Mouse (Mus musculus) stomach, embryonic 14.5 days (tissue): ENCODE data around the gene Slc10a6. TPM values are rescaled to one million over a fixed set of nuclear protein-coding genes. Genes with fewer than 3 reads are reported as not detected.
A peak's percentile ranks its signal among the peaks of the same experiment; 100 is the strongest.

Experiments
- ATAC-seq: fragments of 200-750 bp; cut with Nextera tagmentation; 2 replicates; pipeline ENCODE4 v1.8.0; 2017; ENCODE audit warnings: low read depth, moderate TSS enrichment; ENCODE audit not compliant: insufficient number of reproducible peaks, insufficient read depth, low FRiP score
- H3K27ac ChIP-seq: fragments of 300-500 bp; sonication (generic); 2 replicates; pipeline ENCODE4 v1.5.1; 2014; ENCODE audit warnings: mild to moderate bottlenecking, low read length, moderate library complexity, mixed read lengths
- H3K27me3 ChIP-seq: fragments of 300-500 bp; sonication (generic); 2 replicates; pipeline ENCODE4 v1.6.1; 2014; ENCODE audit warnings: low read length, control low read depth, mixed read lengths; ENCODE audit not compliant: control insufficient read depth, insufficient read depth
- H3K36me3 ChIP-seq: fragments of 300-500 bp; sonication (generic); 2 replicates; pipeline ENCODE4 v1.6.1; 2014; ENCODE audit warnings: mild to moderate bottlenecking, control low read depth, low read length, moderate library complexity, mixed read lengths; ENCODE audit not compliant: control insufficient read depth, insufficient read depth
- H3K4me1 ChIP-seq: fragments of 300-500 bp; sonication (generic); 2 replicates; pipeline ENCODE4 v1.6.1; 2014; ENCODE audit warnings: low read length, control low read depth, mixed read lengths; ENCODE audit not compliant: control insufficient read depth, insufficient read depth
- H3K4me2 ChIP-seq: fragments of 300-500 bp; sonication (generic); replicated peaks from 2 replicates; pipeline ENCODE4 v1.6.1; 2014; ENCODE audit warnings: low read depth, low read length, control low read depth
- H3K4me3 ChIP-seq: fragments of 300-500 bp; sonication (generic); 2 replicates; pipeline ENCODE4 v1.5.1; 2014; ENCODE audit warnings: low read depth, low read length, control low read depth
- H3K9ac ChIP-seq: fragments of 300-500 bp; sonication (generic); replicated peaks from 2 replicates; pipeline ENCODE4 v1.6.1; 2014; ENCODE audit warnings: low read depth, mild to moderate bottlenecking, control low read depth, low read length, moderate library complexity, mixed read lengths
- H3K9me3 ChIP-seq: fragments of 300-500 bp; sonication (generic); 2 replicates; pipeline ENCODE4 v1.6.1; 2016; ENCODE audit warnings: low read depth, low read length, control low read depth; ENCODE audit not compliant: control insufficient read depth
- WGBS: fragments of 180-500 bp; shearing (Covaris S2); extraction: QIAGEN DNeasy Blood & Tissue Kit; methylation state at CpG from one replicate; pipeline ENCODE4 v1.1.7; 2014; 5-methylcytosine and 5-hydroxymethylcytosine counted together
- polyA plus RNA-seq: library from polyadenylated mRNA; unstranded; fragments of >200 nt; fragmentation: Nextera tagmentation; extraction: Ambion mirVana; gene quantifications from 2 replicates; pipeline ENCODE4 v1.2.1, GENCODE M21; 2014

Gene Slc10a6
- polyA plus RNA-seq, 1 experiment from 2014 or later: 0.49 TPM

GRCm38 (mm10) chr5:103664932-103665331 is 35.7 kb upstream of the Slc10a6 start:
- Histone ChIP-seq H3K27me3 (no peaks in the 10 kb centered on the region), H3K27ac (no peak overlapping the region), H3K4me2 (no peak overlapping the region), H3K36me3 (no peaks in the 10 kb centered on the region), H3K9ac (no peak overlapping the region), H3K9me3 (no peaks in the 10 kb centered on the region), H3K4me3 (no peak overlapping the region), H3K4me1 (no peaks in the 10 kb centered on the region)
- no peak for ATAC-seq
- 74% methylated on average over 9 of the region's 9 CpGs for WGBS

DNA sequence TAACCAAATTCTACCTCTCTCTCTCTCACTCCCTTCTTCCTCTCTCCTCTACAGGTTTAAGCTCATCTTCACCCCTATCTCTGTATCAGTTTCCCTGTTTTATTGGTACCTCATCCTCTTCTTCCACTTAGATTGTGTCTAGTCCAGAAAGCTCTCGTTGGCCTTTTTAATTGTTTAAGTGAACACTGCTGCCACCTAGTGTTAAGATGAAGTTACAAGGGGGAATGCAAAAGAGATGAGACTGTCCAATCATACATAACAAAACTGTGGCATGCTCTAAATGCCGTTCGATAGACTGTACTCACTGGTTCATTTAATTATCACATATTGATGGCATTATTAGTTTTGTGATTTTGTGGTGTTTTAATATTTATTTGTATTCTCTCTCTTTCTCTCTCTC is 30.4 kb upstream of the Slc10a6 start:
- Histone ChIP-seq H3K36me3 (no peaks in the 10 kb centered on the region), H3K9ac (no peak overlapping the region), H3K9me3 (no peaks in the 10 kb centered on the region), H3K4me1 (no peaks in the 10 kb centered on the region), H3K27me3 (no peaks in the 10 kb centered on the region), H3K4me3 (no peak overlapping the region), H3K4me2 (no peak overlapping the region), H3K27ac (no peak overlapping the region)
- WGBS: 29% methylated on average over 3 of the region's 3 CpGs
- ATAC-seq: no peak

DNA sequence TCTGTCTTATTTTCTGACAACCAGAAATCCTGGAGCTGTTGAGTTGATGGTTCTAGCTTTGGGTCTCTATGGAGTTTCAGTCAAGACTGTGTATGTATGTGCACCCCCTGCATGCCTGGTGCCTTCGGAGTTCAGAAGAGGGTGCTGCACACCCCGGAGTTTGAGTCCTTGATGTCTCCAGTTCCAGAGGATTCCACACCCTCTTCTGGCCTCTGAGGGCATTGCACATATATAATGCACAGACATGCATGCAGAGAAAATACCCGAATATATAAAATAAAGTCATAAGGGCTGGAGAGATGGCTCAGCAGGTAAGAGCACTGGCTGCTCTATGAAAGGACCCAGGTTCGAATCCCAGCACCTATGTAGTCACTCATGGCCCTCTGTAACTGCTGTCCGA is 29.7 kb upstream of the Slc10a6 start:
- no peak overlapping the region for H3K9ac ChIP-seq
- no peak for ATAC-seq
- H3K9me3 ChIP-seq: no peaks in the 10 kb centered on the region
- no peak overlapping the region for H3K4me3 ChIP-seq
- H3K27ac ChIP-seq: no peak overlapping the region
- H3K4me1 ChIP-seq: no peaks in the 10 kb centered on the region
- H3K4me2 ChIP-seq: no peak overlapping the region
- WGBS: 62% methylated on average over 5 of the region's 5 CpGs
- H3K27me3 ChIP-seq: no peaks in the 10 kb centered on the region
- H3K36me3 ChIP-seq: no peaks in the 10 kb centered on the region

GRCm38 (mm10) chr5:103655346-103656118 is 26.3 kb upstream of the Slc10a6 start, which contains the start of gene 1700016H13Rik:
Gene 1700016H13Rik (minus strand): TSS chr5:103656010.
- no peaks in the 10 kb centered on the region for H3K36me3 ChIP-seq
- no peaks in the 10 kb centered on the region for H3K9me3 ChIP-seq
- peak within 1 kb of the TSS; percentile 98 for H3K4me2 ChIP-seq
- peak within 1 kb of the TSS; percentile 48 for H3K4me3 ChIP-seq
- peak within 1 kb of the TSS; percentile 40; the same call in 1 of the 2 replicates for H3K9ac ChIP-seq
- H3K4me1 ChIP-seq: no peaks in the 10 kb centered on the region
- H3K27me3 ChIP-seq: no peaks in the 10 kb centered on the region
- WGBS: 2% methylated on average over 49 of the region's 56 CpGs
- peak within 1 kb of the TSS; percentile 39 for H3K27ac ChIP-seq
- ATAC-seq: peak; percentile 89

GRCm38 (mm10) chr5:103654780-103655179 is 25.6 kb upstream of the Slc10a6 start:
- H3K36me3 ChIP-seq: no peaks in the 10 kb centered on the region
- no peaks in the 10 kb centered on the region for H3K27me3 ChIP-seq
- H3K4me3 ChIP-seq: no peak overlapping the region
- 58% methylated on average over 4 of the region's 4 CpGs for WGBS
- no peak overlapping the region for H3K27ac ChIP-seq
- no peaks in the 10 kb centered on the region for H3K9me3 ChIP-seq
- peak overlapping the region; percentile 98 for H3K4me2 ChIP-seq
- H3K4me1 ChIP-seq: no peaks in the 10 kb centered on the region
- no peak overlapping the region for H3K9ac ChIP-seq
- ATAC-seq: no peak

DNA sequence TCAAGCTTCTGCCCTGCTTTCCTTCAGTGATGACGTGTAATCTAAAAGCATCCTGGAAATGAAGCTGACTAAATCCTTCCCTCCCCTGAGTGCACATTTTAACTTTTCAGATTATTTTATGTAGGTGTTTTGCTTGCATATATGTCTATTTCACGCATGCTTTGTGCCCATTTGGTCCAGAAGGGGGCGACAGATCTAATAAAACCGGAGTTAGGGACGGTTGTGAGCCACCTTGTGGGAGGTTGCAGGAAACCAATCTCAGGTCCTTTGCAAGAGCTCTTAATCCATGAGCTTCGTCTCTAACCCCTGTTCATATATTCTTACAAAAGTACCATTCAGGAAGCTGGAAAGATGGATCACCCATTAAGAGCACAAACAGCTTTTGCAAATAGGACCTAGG is 25.0 kb upstream of the Slc10a6 start:
- no peaks in the 10 kb centered on the region for H3K36me3 ChIP-seq
- H3K27ac ChIP-seq: no peak overlapping the region
- H3K4me1 ChIP-seq: no peaks in the 10 kb centered on the region
- no peak overlapping the region for H3K9ac ChIP-seq
- no peak overlapping the region for H3K4me3 ChIP-seq
- no peaks in the 10 kb centered on the region for H3K27me3 ChIP-seq
- 30% methylated on average over 6 of the region's 6 CpGs for WGBS
- ATAC-seq: no peak
- H3K9me3 ChIP-seq: no peaks in the 10 kb centered on the region
- no peak overlapping the region for H3K4me2 ChIP-seq

- H3K27me3 ChIP-seq: no peaks in the 10 kb centered on the region
- H3K9ac ChIP-seq: no peak overlapping the region
- no peaks in the 10 kb centered on the region for H3K9me3 ChIP-seq
- no peaks in the 10 kb centered on the region for H3K4me1 ChIP-seq
- ATAC-seq: no peak
- H3K4me3 ChIP-seq: no peak overlapping the region
- no peaks in the 10 kb centered on the region for H3K36me3 ChIP-seq
- no peak overlapping the region for H3K27ac ChIP-seq
- no peak overlapping the region for H3K4me2 ChIP-seq
- WGBS: 89% methylated on average over 3 of the region's 3 CpGs
Observed at GRCm38 (mm10) chr5:103647320-103647719, 18.1 kb upstream of the Slc10a6 start.

- no peak for ATAC-seq
- H3K27me3 ChIP-seq: no peaks in the 10 kb centered on the region
- no peaks in the 10 kb centered on the region for H3K4me1 ChIP-seq
- WGBS: 97% methylated on average over 1 of the region's 1 CpGs
- H3K9ac ChIP-seq: no peak overlapping the region
- no peaks in the 10 kb centered on the region for H3K9me3 ChIP-seq
- no peak overlapping the region for H3K4me2 ChIP-seq
- H3K27ac ChIP-seq: no peak overlapping the region
- H3K36me3 ChIP-seq: no peaks in the 10 kb centered on the region
- no peak overlapping the region for H3K4me3 ChIP-seq
Observed at GRCm38 (mm10) chr5:103644167-103644566, 15.0 kb upstream of the Slc10a6 start.

DNA sequence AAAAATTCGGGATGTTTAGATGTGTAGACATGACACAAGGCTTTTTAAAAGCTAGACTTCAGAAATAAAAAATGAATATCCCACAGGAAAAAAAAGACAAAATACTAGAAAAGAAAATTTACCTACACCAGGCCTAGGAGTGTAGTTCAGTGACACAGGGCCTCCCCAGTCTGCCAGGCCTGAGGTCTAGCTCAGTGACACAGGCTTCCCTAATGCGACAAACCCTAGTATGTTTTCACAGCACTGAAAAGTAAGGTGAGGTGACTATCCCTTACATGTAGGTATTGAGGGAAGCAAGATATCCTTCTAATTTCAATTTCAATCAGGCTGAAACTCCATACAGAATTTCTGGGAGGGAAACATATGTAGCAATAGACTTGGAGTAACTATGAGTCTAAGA is 8.0 kb upstream of the Slc10a6 start:
- H3K27ac ChIP-seq: no peak overlapping the region
- no peaks in the 10 kb centered on the region for H3K9me3 ChIP-seq
- no peak for ATAC-seq
- H3K9ac ChIP-seq: no peak overlapping the region
- H3K36me3 ChIP-seq: no peaks in the 10 kb centered on the region
- H3K27me3 ChIP-seq: no peaks in the 10 kb centered on the region
- H3K4me3 ChIP-seq: no peak overlapping the region
- no peaks in the 10 kb centered on the region for H3K4me1 ChIP-seq
- H3K4me2 ChIP-seq: no peak overlapping the region
- WGBS: 82% methylated on average over 2 of the region's 2 CpGs
